ENCODE assay signal across 9 mouse cellular contexts in the genomic region with DNA sequence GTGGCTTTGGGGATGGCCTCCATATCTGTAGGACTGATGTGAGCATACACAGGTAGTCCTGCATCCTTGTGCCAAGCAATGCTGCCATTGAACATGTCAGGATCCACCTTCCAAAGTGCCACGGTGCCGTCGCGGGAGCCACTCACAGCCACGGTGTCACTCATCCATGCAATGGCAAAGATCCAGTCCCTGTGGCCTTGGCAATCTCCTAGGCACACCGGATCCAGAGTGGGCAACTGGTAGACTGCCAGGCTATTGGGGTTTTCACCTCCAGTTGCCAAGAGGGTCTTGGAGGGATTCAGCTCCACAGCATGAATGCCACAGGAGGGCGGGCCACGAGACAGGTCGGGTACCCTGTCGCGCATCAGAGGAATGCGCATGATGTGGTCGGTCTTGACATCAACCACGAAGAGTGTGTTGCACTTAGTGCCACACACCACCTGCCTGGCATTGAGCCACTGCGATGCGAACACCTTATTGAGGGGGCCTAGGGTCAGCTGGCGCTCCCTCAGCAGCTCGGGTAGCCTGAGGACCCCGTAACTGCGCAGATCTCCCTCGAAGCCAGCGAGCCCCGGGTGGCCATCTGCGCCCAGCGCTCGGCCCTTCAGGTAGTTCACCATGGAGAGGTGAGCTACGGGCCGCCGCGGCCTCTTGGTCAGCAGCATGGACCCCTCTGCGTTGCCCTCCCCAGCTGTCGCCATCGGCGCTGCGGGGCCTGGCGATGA. TPM values are rescaled to one million over a fixed set of nuclear protein-coding genes. Genes with fewer than 3 reads are reported as not detected.
A peak's percentile ranks its signal among the peaks of the same experiment; 100 is the strongest.
DNase-seq lines count a peak whose midpoint lies in the region; ATAC-seq lines count a peak whose summit lies in the region.
"Had no signal": no experiment of that assay in that cellular context is flagged by ENCODE, and none has a peak within 500 bp of the region (broad histone marks: within the 10 kb centered on the region; RNA-seq: fewer than 3 reads in every experiment).

No protein-coding gene starts in this region.

- peak overlapping the region; percentile 71 for H3K9ac ChIP-seq in embryonic facial prominence, embryonic 14.5 days (ENCODE audit: low read depth, low read length)
- H3K9ac ChIP-seq in intestine, embryonic 16.5 days (ENCODE audit: low read depth, low read length) = peak overlapping the region; percentile 70
- H3K9ac ChIP-seq in midbrain, embryonic 14.5 days (replicated peaks; ENCODE audit: low read length) = peak overlapping the region; percentile 70

- H3K4me2 ChIP-seq in embryonic facial prominence, embryonic 14.5 days (ENCODE audit: low read depth, low read length) = peak overlapping the region; percentile 66
- H3K4me2 ChIP-seq in intestine, embryonic 16.5 days (ENCODE audit: low read depth, low read length) = peak overlapping the region; percentile 82
- peak overlapping the region; percentile 63 for H3K4me2 ChIP-seq in midbrain, embryonic 14.5 days (ENCODE audit: low read length)

- peak overlapping the region; percentile 62 for H3K4me3 ChIP-seq in heart, embryonic 10.5 days
- H3K4me3 ChIP-seq in embryonic facial prominence, embryonic 14.5 days (ENCODE audit: low read depth, low read length) = peak overlapping the region; percentile 43
- H3K4me3 ChIP-seq in intestine, embryonic 16.5 days (ENCODE audit: low read length) = peak overlapping the region; percentile 53
- H3K4me3 ChIP-seq in midbrain, embryonic 14.5 days (replicated peaks; ENCODE audit: low read depth, low read length) = peak overlapping the region; percentile 50

- H3K27ac ChIP-seq in heart, embryonic 10.5 days = peak overlapping the region; percentile 75
- H3K27ac ChIP-seq in embryonic facial prominence, embryonic 14.5 days (replicated peaks; ENCODE audit: low read depth, low read length) = no peak overlapping the region
- no peak overlapping the region for H3K27ac ChIP-seq in intestine, embryonic 16.5 days (ENCODE audit: low read length)
- H3K27ac ChIP-seq in midbrain, embryonic 14.5 days (replicated peaks; ENCODE audit: low read depth, low read length) = peak overlapping the region; percentile 61; the same call in 1 of the 2 replicates

- DNase-seq in heart, embryonic 10.5 days (ENCODE audit: low spot score) = no peak
- no peak for DNase-seq in heart, postnatal 14 days
- peak; percentile 9 for DNase-seq in R1 (ENCODE audit: low read depth, low spot score)
- peak; percentile 0 for DNase-seq in embryonic facial prominence, embryonic 14.5 days (ENCODE audit: low spot score)
- peak; percentile 4 for DNase-seq in midbrain, embryonic 14.5 days
- no peak for DNase-seq in natural killer cell, adult 2 months (ENCODE audit: low spot score in 2 of 2)
- DNase-seq in urinary bladder, adult 2 months (ENCODE audit: low spot score) = no peak

- ATAC-seq in embryonic facial prominence, embryonic 14.5 days (ENCODE audit: low read depth) = peak; percentile 68
- ATAC-seq in intestine, embryonic 16.5 days = no peak
- ATAC-seq in midbrain, embryonic 14.5 days (ENCODE audit: low FRiP score, low TSS enrichment) = no peak; the same call in 1 of the 2 replicates

- intact Hi-C loops in heart, postnatal 14 days (cut with DNase I) = no loop called here

- no peaks in the 10 kb centered on the region for H3K27me3 ChIP-seq in heart, embryonic 10.5 days (ENCODE audit: insufficient read depth, poor library complexity, severe bottlenecking)
- no peaks in the 10 kb centered on the region for H3K27me3 ChIP-seq in embryonic facial prominence, embryonic 14.5 days (replicated peaks; ENCODE audit: control insufficient read depth, insufficient read depth, low read length)
- H3K27me3 ChIP-seq in intestine, embryonic 16.5 days (replicated peaks; ENCODE audit: control insufficient read depth, insufficient read depth, low read length) = no peaks in the 10 kb centered on the region
- H3K27me3 ChIP-seq in midbrain, embryonic 14.5 days (ENCODE audit: control insufficient read depth, insufficient read depth, low read length) = no peaks in the 10 kb centered on the region

- H3K36me3 ChIP-seq in heart, embryonic 10.5 days = no peaks in the 10 kb centered on the region
- no peaks in the 10 kb centered on the region for H3K36me3 ChIP-seq in embryonic facial prominence, embryonic 14.5 days (ENCODE audit: control insufficient read depth, insufficient read depth, low read length)
- H3K36me3 ChIP-seq in intestine, embryonic 16.5 days (ENCODE audit: control insufficient read depth, insufficient read depth, low read length) = no peaks in the 10 kb centered on the region
- no peaks in the 10 kb centered on the region for H3K36me3 ChIP-seq in midbrain, embryonic 14.5 days (ENCODE audit: control insufficient read depth, insufficient read depth, low read length)

- WGBS in heart, embryonic 10.5 days = 27% methylated on average over 36 of the region's 36 CpGs
- WGBS in embryonic facial prominence, embryonic 14.5 days = 34% methylated on average over 26 of the region's 36 CpGs
- WGBS in intestine, embryonic 16.5 days = 31% methylated on average over 35 of the region's 36 CpGs
- WGBS in midbrain, embryonic 14.5 days = 38% methylated on average over 36 of the region's 36 CpGs

- no peaks in the 10 kb centered on the region for H3K9me3 ChIP-seq in heart, embryonic 10.5 days
- no peaks in the 10 kb centered on the region for H3K9me3 ChIP-seq in embryonic facial prominence, embryonic 14.5 days (ENCODE audit: control insufficient read depth, low read length)
- H3K9me3 ChIP-seq in intestine, embryonic 16.5 days (ENCODE audit: control insufficient read depth, low read length) = no peaks in the 10 kb centered on the region
- H3K9me3 ChIP-seq in midbrain, embryonic 14.5 days (ENCODE audit: control insufficient read depth, low read length) = no peaks in the 10 kb centered on the region

- no peaks in the 10 kb centered on the region for H3K4me1 ChIP-seq in heart, embryonic 10.5 days
- H3K4me1 ChIP-seq in embryonic facial prominence, embryonic 14.5 days (ENCODE audit: control insufficient read depth, insufficient read depth, low read length) = no peaks in the 10 kb centered on the region
- H3K4me1 ChIP-seq in intestine, embryonic 16.5 days (ENCODE audit: control insufficient read depth, insufficient read depth, low read length) = no peaks in the 10 kb centered on the region
- H3K4me1 ChIP-seq in midbrain, embryonic 14.5 days (ENCODE audit: control insufficient read depth, insufficient read depth, low read length) = no peaks in the 10 kb centered on the region

RNA-seq across cellular contexts. Expression of a gene that starts 0.8 kb away (rescaled TPM):
- polyA plus RNA-seq in heart, embryonic 10.5 days (2016; fragmentation: Nextera tagmentation; extraction: Ambion mirVana) = 8.8 and 10.8 TPM in 2 replicates
- 1 to 10 TPM; 1.2 to 1.6 TPM for total RNA-seq in heart, postnatal 14 days (2021)
- polyA plus RNA-seq in embryonic facial prominence, embryonic 14.5 days (2014; fragmentation: Nextera tagmentation; extraction: Ambion mirVana) = 12.5 and 14.3 TPM in 2 replicates
- polyA plus RNA-seq in intestine, embryonic 16.5 days (2015; fragmentation: Nextera tagmentation; extraction: Ambion mirVana) = 4.2 and 5.0 TPM in 2 replicates
- polyA plus RNA-seq in midbrain, embryonic 14.5 days (2014; fragmentation: Nextera tagmentation; extraction: Ambion mirVana) = 11.1 and 11.2 TPM in 2 replicates
- 7.9 and 8.4 TPM in 2 replicates for polyA plus RNA-seq in urinary bladder, adult 2 months (2012; rRNA removed)
- total RNA-seq: neutrophil, adult 5-6 weeks had no signal

Comparison
In these comparisons a context has a peak if more than half of its experiments do, and no peak if none do; other contexts are left out.
1. DNase-seq: peak in R1 (single experiment), embryonic facial prominence, embryonic 14.5 days (single experiment) and midbrain, embryonic 14.5 days (single experiment); none in heart, embryonic 10.5 days (single experiment), heart, postnatal 14 days (0 of 2), natural killer cell, adult 2 months (0 of 2) and urinary bladder, adult 2 months (single experiment).
2. H3K27ac ChIP-seq: peak in heart, embryonic 10.5 days (single experiment) and midbrain, embryonic 14.5 days (single experiment); none in embryonic facial prominence, embryonic 14.5 days (single experiment) and intestine, embryonic 16.5 days (single experiment).
3. Peak in every context shown above with its lines, with median percentiles within 50 percentile points of each other: H3K4me3 ChIP-seq, H3K4me2 ChIP-seq and H3K9ac ChIP-seq.